Mouse (Mus musculus): Measurements from ENCODE around the gene Lenep. TPM values are rescaled to one million over a fixed set of nuclear protein-coding genes. Genes with fewer than 3 reads are reported as not detected.

The Lenep gene
- total and polyA plus RNA-seq, 3 experiments, result not detected

- no peak for TF ChIP-seq CHD1 (IDR thresholded peaks at IDR 0.05; ENCODE audit: low read depth, low read length)
- TF ChIP-seq NRF1 (IDR thresholded peaks at IDR 0.05; ENCODE audit: low read depth, low read length), result peak; percentile 66
- no peak for TF ChIP-seq BHLHE40 (IDR thresholded peaks at IDR 0.05; ENCODE audit: low read depth, low read length)
- no peak for TF ChIP-seq TBP (conservative IDR thresholded peaks at IDR 0.05; ENCODE audit: low read depth, low read length)
- TF ChIP-seq GABPA (IDR thresholded peaks at IDR 0.05; ENCODE audit: insufficient replicate concordance, low read depth, low read length), result no peak; the same call in 1 of the 2 replicates
- TF ChIP-seq SMC3 (IDR thresholded peaks at IDR 0.05; ENCODE audit: low read depth, low read length), result no peak
- TF ChIP-seq ELF1 (IDR thresholded peaks at IDR 0.05; ENCODE audit: low read depth, low read length), result peak; percentile 98
- TF ChIP-seq POLR2A (IDR thresholded peaks at IDR 0.05; ENCODE audit: low read depth, low read length), result peak; percentile 67
- no peak; the same call in 1 of the 2 replicates for TF ChIP-seq RCOR1 (conservative IDR thresholded peaks at IDR 0.05; ENCODE audit: low read depth, low read length)
- no peak for TF ChIP-seq USF2 (conservative IDR thresholded peaks at IDR 0.05; ENCODE audit: low read depth, low read length)
These were observed 9.1 kb upstream of the Lenep start, which contains the start of gene Flad1 (continued) for GRCm38 (mm10) chr3:89411490-89412393.

DNA sequence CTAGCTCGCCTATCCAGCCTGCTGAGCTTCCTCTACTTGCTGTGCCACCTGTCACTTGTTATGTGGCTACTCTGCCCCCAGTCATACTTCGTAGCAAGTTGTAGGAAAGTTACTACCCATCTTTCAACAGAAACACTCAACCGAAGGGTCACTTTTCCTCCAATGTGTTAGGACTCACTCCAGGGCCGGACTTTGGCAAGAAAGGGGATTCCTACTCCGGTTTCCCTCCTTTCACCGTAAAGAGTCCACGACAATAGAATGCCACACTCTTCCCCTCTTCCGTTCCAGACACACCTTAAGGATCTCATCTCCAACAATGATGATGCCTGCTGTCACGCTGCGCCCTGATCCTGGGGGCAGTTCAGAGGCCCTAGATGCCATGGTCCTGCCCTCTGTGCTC lies 8.3 kb upstream of the Lenep start:
- Histone ChIP-seq H3K27me3 (replicated peaks) (no peaks in the 10 kb centered on the region), H3K4me3 (replicated peaks in 1 of 3; ENCODE audit: low read depth in 2 of 3, low read length in 2 of 3, poor library complexity in 1 of 3) (peak overlapping the region; percentile 61 to 96 (median 64)), H3K36me3 (replicated peaks in 1 of 2; ENCODE audit: control insufficient read depth in 1 of 2, insufficient read depth in 1 of 2, low read length in 1 of 2) (peaks cover 43 to 60% of the 10 kb centered on the region in 2 experiments), H3K4me1 (ENCODE audit: control insufficient read depth in 1 of 2, insufficient read depth in 2 of 2) (peaks cover 3 to 51% of the 10 kb centered on the region in 2 experiments), H3K27ac (ENCODE audit: insufficient read depth, low read depth) (no peak overlapping the region), H3K4me2 (ENCODE audit: insufficient read depth, low read depth, poor library complexity, severe bottlenecking) (peak overlapping the region; percentile 25), H3K79me2 (replicated peaks; ENCODE audit: control insufficient read depth, extremely low read depth, insufficient read depth, poor library complexity, severe bottlenecking) (peaks cover 9% of the 10 kb centered on the region), H3K9me3 (replicated peaks; ENCODE audit: low read length) (peaks cover 7% of the 10 kb centered on the region), H3K9ac (ENCODE audit: insufficient read depth, low read depth) (peak overlapping the region; percentile 64)
- dilution Hi-C loops (cut with MboI; ENCODE audit: extremely low pct_ligation_motif_present, extremely low pct_unique_long_range_greater_than_20kb, low sequenced_read_pairs) (no loop called here), in situ Hi-C loops (cut with MboI; ENCODE audit: low pct_ligation_motif_present, low pct_unique_long_range_greater_than_20kb, low sequenced_read_pairs) (no loop called here)
- TF ChIP-seq ZKSCAN1 (IDR thresholded peaks at IDR 0.05; ENCODE audit: borderline replicate concordance, low read depth, low read length), result no peak
- TF ChIP-seq SIN3A (IDR thresholded peaks at IDR 0.05; ENCODE audit: low read length), result no peak
- no peak for TF ChIP-seq JUN (IDR thresholded peaks at IDR 0.05; ENCODE audit: insufficient read depth, low read depth, low read length)
- no peak for TF ChIP-seq RAD21 (IDR thresholded peaks at IDR 0.05; ENCODE audit: low read depth, low read length)
- no peak for TF ChIP-seq JUND (conservative IDR thresholded peaks at IDR 0.05; ENCODE audit: low read depth, low read length)
- TF ChIP-seq EP300 (IDR thresholded peaks at IDR 0.05; ENCODE audit: low read length), result no peak
- TF ChIP-seq USF2 (conservative IDR thresholded peaks at IDR 0.05; ENCODE audit: low read depth, low read length), result no peak
- TF ChIP-seq MEF2A (IDR thresholded peaks at IDR 0.05; ENCODE audit: borderline replicate concordance, low read depth, low read length), result no peak
- TF ChIP-seq HCFC1 (IDR thresholded peaks at IDR 0.05; ENCODE audit: low read depth, low read length), result no peak
- TF ChIP-seq BHLHE40 (IDR thresholded peaks at IDR 0.05; ENCODE audit: low read depth, low read length), result no peak
- no peak for DNase-seq (ENCODE audit: extremely low read depth)
